In genomic region chr19:14659725-14660124, GRCm38 (mm10) we compare ENCODE assay signal across 30 mouse cellular contexts.
DNase-seq lines count a peak whose midpoint lies in the region; ATAC-seq and TF ChIP-seq lines count a peak whose summit lies in the region.
"Had no signal": no experiment of that assay in that cellular context is flagged by ENCODE, and none has a peak within 500 bp of the region (broad histone marks: within the 10 kb centered on the region; RNA-seq: fewer than 3 reads in every experiment).

No protein-coding gene starts in this region.

- H3K4me1 ChIP-seq in midbrain, embryonic 12.5 days = no peaks in the 10 kb centered on the region
- no peaks in the 10 kb centered on the region for H3K4me1 ChIP-seq in midbrain, embryonic 16.5 days (ENCODE audit: control insufficient read depth, insufficient read depth, low read length)
- peaks cover 0 to 3% of the 10 kb centered on the region in 2 experiments; a peak in 2 of 4 replicates for H3K4me1 ChIP-seq in MEL (ENCODE audit: control insufficient read depth in 1 of 2, insufficient read depth in 2 of 2, low read length in 2 of 2)
- H3K4me1 ChIP-seq in liver, embryonic 14.5 days (replicated peaks; ENCODE audit: control insufficient read depth in 2 of 2, insufficient read depth in 2 of 2, low read length in 1 of 2) = peaks cover 2 to 9% of the 10 kb centered on the region in 2 experiments; a peak in 1 of 4 replicates
- H3K4me1 ChIP-seq in midbrain, embryonic 15.5 days = 0 out of 2 replicates have a peak, but pooled peaks cover 3% of the 10 kb centered on the region
- H3K4me1 ChIP-seq: embryonic facial prominence, embryonic 13.5 days; limb, embryonic 13.5 days had no signal

- peak; percentile 39 for DNase-seq in MEL (ENCODE audit: low read depth, low spot score)
- no peak for DNase-seq in liver, embryonic 14.5 days (ENCODE audit: low read depth in 3 of 3, low spot score in 3 of 3)
- DNase-seq in cerebellum, postnatal 25 days = no peak
- DNase-seq in layer of hippocampus, postnatal 14 days (ENCODE audit: low spot score in 2 of 2) = no peak
- DNase-seq: adrenal gland, adult 8-10 months; B cell, adult 2 months; cerebellum, adult 18-20 months; cerebellum, postnatal 14 days; embryo, embryonic 11 days; gastrocnemius, postnatal 25 days; heart, adult 2 months; kidney, adult 8-10 months; kidney, postnatal 10 days; layer of hippocampus, postnatal 36 days; lung, adult 18-20 months; lung, postnatal 10 days; thymus, adult 18-20 months had no signal

- H3K9me3 ChIP-seq in midbrain, embryonic 12.5 days = no peaks in the 10 kb centered on the region
- H3K9me3 ChIP-seq in midbrain, embryonic 16.5 days (replicated peaks; ENCODE audit: control insufficient read depth, low read length, poor library complexity, severe bottlenecking) = no peaks in the 10 kb centered on the region
- no peaks in the 10 kb centered on the region for H3K9me3 ChIP-seq in MEL (replicated peaks; ENCODE audit: insufficient read depth, low read length)
- no peaks in the 10 kb centered on the region for H3K9me3 ChIP-seq in liver, embryonic 14.5 days (ENCODE audit: control insufficient read depth, low read length)
- no peaks in the 10 kb centered on the region for H3K9me3 ChIP-seq in midbrain, embryonic 15.5 days
- H3K9me3 ChIP-seq: embryonic facial prominence, embryonic 13.5 days; forebrain, embryonic 12.5 days; heart, embryonic 13.5 days; limb, embryonic 13.5 days; neural tube, embryonic 13.5 days had no signal

- H3K9ac ChIP-seq in midbrain, embryonic 12.5 days (replicated peaks) = no peak overlapping the region
- no peak overlapping the region for H3K9ac ChIP-seq in midbrain, embryonic 16.5 days (ENCODE audit: low read depth, low read length)
- H3K9ac ChIP-seq in MEL (ENCODE audit: control insufficient read depth, low read depth, low read length, poor library complexity, severe bottlenecking) = no peak overlapping the region
- no peak overlapping the region for H3K9ac ChIP-seq in liver, embryonic 14.5 days (replicated peaks)
- H3K9ac ChIP-seq in midbrain, embryonic 15.5 days = no peak overlapping the region
- H3K9ac ChIP-seq: embryonic facial prominence, embryonic 13.5 days; forebrain, embryonic 12.5 days; heart, embryonic 13.5 days; hindbrain, embryonic 14.5 days; limb, embryonic 13.5 days; neural tube, embryonic 13.5 days had no signal

- 0 out of 2 replicates have a peak, but pooled peaks have one; percentile 44 for ATAC-seq in midbrain, embryonic 12.5 days (ENCODE audit: low FRiP score, low read depth)
- ATAC-seq in midbrain, embryonic 16.5 days = no peak
- peak; percentile 26; the same call in 1 of the 2 replicates for ATAC-seq in liver, embryonic 14.5 days (ENCODE audit: insufficient read depth)
- ATAC-seq in midbrain, embryonic 15.5 days (replicated peaks) = peak; percentile 66
- ATAC-seq: activated CD4-positive, CD25-positive, alpha-beta regulatory T cell, adult 4 months; inflammation-experienced regulatory T-cells, adult 6 months had no signal

- no peak for TF ChIP-seq CTCF in MEL (IDR thresholded peaks at IDR 0.05 in 2 of 3, conservative IDR thresholded peaks at IDR 0.05 in 1 of 3; ENCODE audit: control insufficient read depth in 1 of 3, insufficient read depth in 1 of 3, low read depth in 2 of 3, low read length in 3 of 3, poor library complexity in 1 of 3, severe bottlenecking in 1 of 3)
- no peak for TF ChIP-seq CTCF in liver, embryonic 14.5 days (IDR thresholded peaks at IDR 0.05; ENCODE audit: low read depth)

- no peak overlapping the region for H3K4me3 ChIP-seq in midbrain, embryonic 12.5 days
- H3K4me3 ChIP-seq in midbrain, embryonic 16.5 days (ENCODE audit: low read depth, low read length) = no peak overlapping the region
- no peak overlapping the region for H3K4me3 ChIP-seq in MEL (ENCODE audit: control insufficient read depth in 1 of 2, insufficient read depth in 1 of 2, low read depth in 2 of 2, low read length in 2 of 2)
- H3K4me3 ChIP-seq in liver, embryonic 14.5 days (ENCODE audit: insufficient read depth in 1 of 2, low read depth in 2 of 2, low read length in 2 of 2) = no peak overlapping the region
- H3K4me3 ChIP-seq in midbrain, embryonic 15.5 days = no peak overlapping the region
- H3K4me3 ChIP-seq: embryonic facial prominence, embryonic 13.5 days; erythroblast, embryonic 14.5 days; forebrain, embryonic 12.5 days; heart, adult 2 months; heart, embryonic 13.5 days; limb, embryonic 13.5 days; neural tube, embryonic 13.5 days had no signal

- no peak for TF ChIP-seq POLR2A in MEL (IDR thresholded peaks at IDR 0.05; ENCODE audit: control insufficient read depth in 1 of 2, insufficient read depth in 1 of 2, low read depth in 1 of 2, low read length in 2 of 2, poor library complexity in 1 of 2)

- 13% methylated on average over 4 of the region's 4 CpGs for WGBS in midbrain, embryonic 12.5 days
- WGBS in midbrain, embryonic 16.5 days = 29% methylated on average over 4 of the region's 4 CpGs
- 10% methylated on average over 4 of the region's 4 CpGs for WGBS in liver, embryonic 14.5 days (ENCODE audit: insufficient replicate concordance)
- WGBS in midbrain, embryonic 15.5 days = 18% methylated on average over 4 of the region's 4 CpGs

- peak; percentile 72 to 80 for TF ChIP-seq EP300 in MEL (IDR thresholded peaks at IDR 0.05; ENCODE audit: low read depth in 1 of 2, low read length in 2 of 2)
- TF ChIP-seq EP300 in liver, embryonic 14.5 days (IDR thresholded peaks at IDR 0.05; ENCODE audit: low read depth) = peak; percentile 34; the same call in 1 of the 2 replicates

- H3K79me2 ChIP-seq in MEL (ENCODE audit: control insufficient read depth, insufficient read depth, low read length, poor library complexity) = no peaks in the 10 kb centered on the region

- no peak overlapping the region for H3K4me2 ChIP-seq in midbrain, embryonic 12.5 days (replicated peaks)
- no peak overlapping the region for H3K4me2 ChIP-seq in midbrain, embryonic 16.5 days (ENCODE audit: low read length)
- H3K4me2 ChIP-seq in liver, embryonic 14.5 days (ENCODE audit: low read depth) = no peak overlapping the region
- no peak overlapping the region for H3K4me2 ChIP-seq in midbrain, embryonic 15.5 days
- H3K4me2 ChIP-seq: embryonic facial prominence, embryonic 13.5 days; forebrain, embryonic 12.5 days; heart, embryonic 13.5 days; hindbrain, embryonic 14.5 days; limb, embryonic 13.5 days; neural tube, embryonic 13.5 days had no signal

- no peak for TF ChIP-seq RAD21 in MEL (IDR thresholded peaks at IDR 0.05; ENCODE audit: low read depth, low read length)

- H3K27ac ChIP-seq in midbrain, embryonic 12.5 days (replicated peaks) = no peak overlapping the region
- H3K27ac ChIP-seq in midbrain, embryonic 16.5 days (ENCODE audit: low read length) = no peak overlapping the region
- H3K27ac ChIP-seq in MEL (ENCODE audit: control insufficient read depth, low read depth, low read length) = no peak overlapping the region
- no peak overlapping the region for H3K27ac ChIP-seq in liver, embryonic 14.5 days
- H3K27ac ChIP-seq in midbrain, embryonic 15.5 days = no peak overlapping the region
- H3K27ac ChIP-seq: embryonic facial prominence, embryonic 13.5 days; forebrain, embryonic 12.5 days; heart, adult 2 months; heart, embryonic 13.5 days; hindbrain, embryonic 14.5 days; limb, embryonic 13.5 days; neural tube, embryonic 13.5 days had no signal

- peaks cover 15% of the 10 kb centered on the region for H3K27me3 ChIP-seq in midbrain, embryonic 12.5 days
- no peaks in the 10 kb centered on the region for H3K27me3 ChIP-seq in midbrain, embryonic 16.5 days (ENCODE audit: control insufficient read depth, insufficient read depth, low read depth, low read length)
- no peaks in the 10 kb centered on the region for H3K27me3 ChIP-seq in MEL (ENCODE audit: control insufficient read depth in 1 of 2, insufficient read depth in 2 of 2, low read length in 2 of 2)
- no peaks in the 10 kb centered on the region for H3K27me3 ChIP-seq in liver, embryonic 14.5 days (ENCODE audit: control insufficient read depth, insufficient read depth, low read length)
- H3K27me3 ChIP-seq in midbrain, embryonic 15.5 days (replicated peaks) = no peaks in the 10 kb centered on the region
- H3K27me3 ChIP-seq: CH12.LX; heart, embryonic 13.5 days; limb, embryonic 13.5 days; neural tube, embryonic 13.5 days had no signal

- no peaks in the 10 kb centered on the region for H3K36me3 ChIP-seq in midbrain, embryonic 12.5 days
- H3K36me3 ChIP-seq in midbrain, embryonic 16.5 days (ENCODE audit: control insufficient read depth, insufficient read depth, low read length) = no peaks in the 10 kb centered on the region
- peaks cover 0 to 10% of the 10 kb centered on the region in 2 experiments; a peak in 2 of 4 replicates for H3K36me3 ChIP-seq in MEL (ENCODE audit: control insufficient read depth in 1 of 2, insufficient read depth in 2 of 2, low read length in 2 of 2)
- no peaks in the 10 kb centered on the region for H3K36me3 ChIP-seq in liver, embryonic 14.5 days (replicated peaks; ENCODE audit: control insufficient read depth, insufficient read depth, low read depth)
- no peaks in the 10 kb centered on the region for H3K36me3 ChIP-seq in midbrain, embryonic 15.5 days (replicated peaks)
- H3K36me3 ChIP-seq: embryonic facial prominence, embryonic 13.5 days; forebrain, embryonic 12.5 days; heart, embryonic 13.5 days; limb, embryonic 13.5 days; neural tube, embryonic 13.5 days had no signal

TF ChIP-seq in MEL, 35 proteins besides CTCF, POLR2A, EP300 and RAD21:
- TF ChIP-seq ETS1 (IDR thresholded peaks at IDR 0.05; ENCODE audit: low read depth, low read length) (peak; percentile 65), BHLHE40 (IDR thresholded peaks at IDR 0.05; ENCODE audit: borderline replicate concordance, low read depth, low read length) (peak; percentile 26; the same call in 1 of the 2 replicates), TBP (IDR thresholded peaks at IDR 0.05; ENCODE audit: low read depth, low read length) (no peak), GATA1 (IDR thresholded peaks at IDR 0.05; ENCODE audit: low read depth, low read length) (peak; percentile 75), TAL1 (IDR thresholded peaks at IDR 0.05; ENCODE audit: low read length) (peak; percentile 41; the same call in 1 of the 2 replicates), RCOR1 (IDR thresholded peaks at IDR 0.05; ENCODE audit: low read depth, low read length) (0 out of 2 replicates have a peak, but pooled peaks have one; percentile 40), TCF12 (IDR thresholded peaks at IDR 0.05; ENCODE audit: low read depth, low read length) (peak; percentile 81), ZNF384 (IDR thresholded peaks at IDR 0.05; ENCODE audit: low read depth, low read length) (no peak)
TF ChIP-seq in MEL: peak in this region for 6.
